Mouse (Mus musculus): Measurements from ENCODE around the gene Disc1.

- TF ChIP-seq CTCF (IDR thresholded peaks at IDR 0.05; ENCODE audit: insufficient read depth, low read length) (no peak), POLR2A (IDR thresholded peaks at IDR 0.05; ENCODE audit: borderline replicate concordance, extremely low read depth, low read depth, low read length) (no peak)
These were observed 123.1 kb downstream of the Disc1 start for GRCm38 (mm10) chr8:125177091-125177490.

Data from lung, adult 2 months (tissue).